Mouse (Mus musculus) embryonic facial prominence, embryonic 15.5 days (tissue): ENCODE results near the gene Zdhhc20. TPM values are rescaled to one million over a fixed set of nuclear protein-coding genes. Genes with fewer than 3 reads are reported as not detected.
A peak's percentile ranks its signal among the peaks of the same experiment; 100 is the strongest.
"Not testable (repeated sequence)": the region's sequence is repeated elsewhere in the genome, so short reads cannot be mapped to it uniquely, and the experiment has no call there.

ENCODE experiments used
- ATAC-seq: fragments of 200-750 bp; cut with Nextera tagmentation; 2 replicates; pipeline ENCODE4 v1.8.0; 2017; ENCODE audit warnings: low read depth, moderate TSS enrichment; ENCODE audit not compliant: insufficient number of reproducible peaks, low FRiP score, low TSS enrichment
- H3K27ac ChIP-seq: fragments of 300-500 bp; sonication (generic); replicated peaks from 2 replicates; pipeline ENCODE4 v1.5.1; 2015; ENCODE audit warnings: mild to moderate bottlenecking, inconsistent platforms
- H3K27me3 ChIP-seq: fragments of 300-500 bp; sonication (generic); 2 replicates; pipeline ENCODE4 v1.6.1; 2015; ENCODE audit warnings: inconsistent platforms
- H3K36me3 ChIP-seq: fragments of 300-500 bp; sonication (generic); 2 replicates; pipeline ENCODE4 v1.6.1; 2015; ENCODE audit warnings: mild to moderate bottlenecking, inconsistent platforms
- H3K4me1 ChIP-seq: fragments of 300-500 bp; sonication (generic); 2 replicates; pipeline ENCODE4 v1.6.1; 2015; ENCODE audit warnings: inconsistent platforms
- H3K4me2 ChIP-seq: fragments of 300-500 bp; sonication (generic); replicated peaks from 2 replicates; pipeline ENCODE4 v1.6.1; 2015; ENCODE audit warnings: mild to moderate bottlenecking, inconsistent platforms
- H3K4me3 ChIP-seq: fragments of 300-500 bp; sonication (generic); replicated peaks from 2 replicates; pipeline ENCODE4 v1.5.1; 2015; ENCODE audit warnings: mild to moderate bottlenecking, inconsistent platforms
- H3K9ac ChIP-seq: fragments of 300-500 bp; sonication (generic); 2 replicates; pipeline ENCODE4 v1.6.1; 2015; ENCODE audit warnings: inconsistent platforms
- H3K9me3 ChIP-seq: fragments of 300-500 bp; sonication (generic); replicated peaks from 2 replicates; pipeline ENCODE4 v1.6.1; 2016; ENCODE audit warnings: inconsistent platforms
- WGBS: fragments of 180-500 bp; shearing (Covaris S2); methylation state at CpG from one replicate; pipeline ENCODE4 v1.1.7; 2015; 5-methylcytosine and 5-hydroxymethylcytosine counted together
- polyA plus RNA-seq: library from polyadenylated mRNA; unstranded; fragments of >200 nt; fragmentation: Nextera tagmentation; extraction: Ambion mirVana; gene quantifications from 2 replicates; pipeline ENCODE4 v1.2.1, GENCODE M21; 2015

Zdhhc20 gene
- polyA plus RNA-seq, 1 experiment from 2014 or later = 71.2 TPM

DNA sequence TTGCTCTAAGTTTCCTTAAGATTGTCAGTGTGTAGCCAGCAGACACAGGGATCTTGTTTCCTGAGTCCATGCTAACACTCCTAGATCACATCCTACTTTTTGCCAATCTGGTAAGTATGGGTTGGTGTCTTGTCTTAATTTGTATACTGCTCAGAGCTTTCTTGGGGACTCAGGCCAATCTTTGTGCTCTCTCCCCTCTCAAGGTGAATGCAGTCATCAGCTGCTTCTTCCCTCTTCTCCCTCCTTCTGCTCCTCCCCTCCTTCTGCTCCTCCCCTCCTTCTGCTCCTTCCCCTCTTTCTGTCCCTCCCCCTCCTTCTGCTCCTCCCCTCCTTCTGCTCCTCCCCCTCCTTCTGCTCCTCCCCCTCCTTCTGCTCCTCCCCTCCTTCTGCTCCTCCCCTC lies 21.7 kb upstream of the Zdhhc20 start:
- not testable (repeated sequence) for ATAC-seq, H3K9me3 ChIP-seq, H3K4me1 ChIP-seq, H3K9ac ChIP-seq, H3K4me2 ChIP-seq, H3K27me3 ChIP-seq, H3K27ac ChIP-seq, H3K4me3 ChIP-seq
- H3K36me3 ChIP-seq = peaks cover 12% of the 10 kb centered on the region; the same call in 1 of the 2 replicates

DNA sequence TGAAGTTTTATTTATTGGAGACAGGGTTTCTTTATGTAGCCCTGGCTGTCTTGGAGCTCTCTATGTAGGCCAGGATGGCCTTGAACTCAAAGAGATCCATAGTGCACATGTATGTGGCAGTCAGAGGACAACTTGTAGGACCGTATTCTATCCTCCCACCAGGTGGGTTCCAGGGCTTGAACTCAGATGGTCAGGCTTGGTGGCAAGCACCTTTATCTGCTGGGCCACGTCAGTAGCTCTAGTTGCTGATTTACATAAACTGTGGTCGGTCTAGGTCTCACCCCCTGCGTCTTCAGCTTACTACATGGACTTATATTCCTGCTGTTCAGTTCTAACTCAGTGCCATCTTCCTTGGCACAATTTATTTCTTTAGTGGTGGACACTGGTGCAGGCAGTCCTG lies 21.2 kb upstream of the Zdhhc20 start:
- 76% methylated on average over 4 of the region's 4 CpGs for WGBS
- H3K9ac ChIP-seq = no peak overlapping the region
- H3K36me3 ChIP-seq = peaks cover 10% of the 10 kb centered on the region; the same call in 1 of the 2 replicates
- no peak for ATAC-seq
- H3K27ac ChIP-seq = no peak overlapping the region
- H3K9me3 ChIP-seq = no peaks in the 10 kb centered on the region
- no peaks in the 10 kb centered on the region for H3K27me3 ChIP-seq
- H3K4me3 ChIP-seq = no peak overlapping the region
- H3K4me1 ChIP-seq = 0 out of 2 replicates have a peak, but pooled peaks cover 4% of the 10 kb centered on the region
- no peak overlapping the region for H3K4me2 ChIP-seq

DNA sequence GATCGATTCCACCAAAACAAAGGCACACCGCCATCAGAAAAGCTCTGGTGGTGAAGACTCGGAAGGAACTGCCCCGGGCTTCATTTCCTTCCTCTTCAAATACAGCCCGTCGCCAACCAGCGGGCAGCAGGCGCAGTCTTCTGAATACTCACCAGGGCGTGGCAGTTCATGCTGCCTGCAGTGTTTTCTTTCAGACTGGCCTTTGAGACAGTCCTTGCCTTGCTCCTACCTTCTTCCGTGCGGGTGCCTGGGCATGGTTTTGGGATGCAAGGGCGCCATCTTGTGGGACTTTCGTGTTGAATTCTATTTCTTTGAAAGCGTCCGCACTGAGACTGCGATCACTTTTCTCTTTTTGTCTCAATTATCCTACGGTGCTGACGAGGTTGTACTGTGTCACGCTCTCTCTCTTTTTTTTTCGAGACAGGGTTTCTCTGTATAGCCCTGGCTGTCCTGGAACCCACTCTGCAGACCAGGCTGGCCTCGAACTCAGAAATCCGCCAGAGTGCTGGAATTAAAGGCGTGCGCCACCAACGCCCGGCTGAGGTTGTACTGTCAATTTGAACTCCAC lies 20.5 kb upstream of the Zdhhc20 start:
- Histone ChIP-seq H3K27ac (no peak overlapping the region), H3K9ac (peak overlapping the region; percentile 29), H3K27me3 (no peaks in the 10 kb centered on the region), H3K4me3 (peak overlapping the region; percentile 38), H3K4me2 (peak overlapping the region; percentile 52), H3K9me3 (no peaks in the 10 kb centered on the region), H3K4me1 (0 out of 2 replicates have a peak, but pooled peaks cover 4% of the 10 kb centered on the region), H3K36me3 (peaks cover 2% of the 10 kb centered on the region; the same call in 1 of the 2 replicates)
- 19% methylated on average over 26 of the region's 26 CpGs for WGBS
- peak; percentile 83 for ATAC-seq

DNA sequence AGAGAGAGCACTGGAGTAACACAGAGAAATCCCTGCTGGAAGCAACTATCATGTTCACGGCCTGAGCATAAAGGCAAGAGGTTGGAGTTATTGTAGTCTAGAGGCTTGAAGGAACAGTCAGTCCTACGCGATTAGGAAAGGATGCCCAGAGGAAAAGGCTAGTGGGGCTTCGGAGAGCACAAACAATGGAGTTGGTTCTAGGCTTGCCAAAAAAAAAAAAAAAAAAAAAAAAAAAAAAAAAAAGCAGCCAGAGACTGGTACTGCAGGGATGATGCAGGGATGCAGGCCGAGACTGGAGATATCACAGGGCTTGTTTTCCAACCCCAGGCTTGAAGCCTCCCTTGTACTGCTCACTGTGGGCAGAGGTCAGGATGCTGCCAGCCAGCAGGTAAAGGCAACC lies 19.2 kb upstream of the Zdhhc20 start:
- H3K27me3 ChIP-seq = no peaks in the 10 kb centered on the region
- H3K36me3 ChIP-seq = no peaks in the 10 kb centered on the region
- ATAC-seq = peak; percentile 29; the same call in 1 of the 2 replicates
- H3K4me3 ChIP-seq = no peak overlapping the region
- no peaks in the 10 kb centered on the region for H3K9me3 ChIP-seq
- H3K4me2 ChIP-seq = no peak overlapping the region
- H3K9ac ChIP-seq = no peak overlapping the region
- 0 out of 2 replicates have a peak, but pooled peaks cover 4% of the 10 kb centered on the region for H3K4me1 ChIP-seq
- H3K27ac ChIP-seq = no peak overlapping the region
- 74% methylated on average over 5 of the region's 5 CpGs for WGBS

GRCm38 (mm10) chr14:57908431-57908830 lies 18.4 kb upstream of the Zdhhc20 start:
- WGBS = 64% methylated on average over 2 of the region's 2 CpGs

DNA sequence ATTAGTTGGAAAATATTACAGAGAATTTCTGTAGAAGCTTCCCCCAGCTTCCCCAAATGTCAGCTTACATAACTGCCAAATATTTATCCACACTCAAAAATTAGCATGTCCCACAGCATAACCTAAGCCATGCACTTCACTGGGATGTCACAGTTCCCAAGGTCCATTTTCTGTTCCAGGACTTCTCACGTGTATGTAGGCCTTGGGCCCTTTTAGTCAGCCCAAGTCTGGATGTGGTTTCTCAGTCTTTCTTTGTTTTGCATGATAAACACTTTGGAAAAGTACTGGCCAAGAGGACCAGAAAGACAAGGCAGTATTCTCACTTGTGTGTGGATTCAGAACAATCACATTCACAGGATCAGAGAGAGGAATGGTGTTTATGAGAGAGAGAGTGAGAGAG lies 11.9 kb upstream of the Zdhhc20 start:
- Histone ChIP-seq H3K4me2 (no peak overlapping the region), H3K4me3 (no peak overlapping the region), H3K36me3 (no peaks in the 10 kb centered on the region), H3K9ac (no peak overlapping the region), H3K27ac (no peak overlapping the region), H3K4me1 (no peaks in the 10 kb centered on the region), H3K9me3 (no peaks in the 10 kb centered on the region), H3K27me3 (no peaks in the 10 kb centered on the region)
- ATAC-seq = no peak
- 80% methylated on average over 1 of the region's 1 CpGs for WGBS

More at GRCm38 (mm10) chr14:57908431-57908830, 18.4 kb upstream of the Zdhhc20 start:
- no peak overlapping the region for H3K4me3 ChIP-seq
- no peak overlapping the region for H3K9ac ChIP-seq
- H3K36me3 ChIP-seq = no peaks in the 10 kb centered on the region
- H3K27ac ChIP-seq = no peak overlapping the region
- no peak for ATAC-seq
- no peaks in the 10 kb centered on the region for H3K27me3 ChIP-seq
- H3K4me2 ChIP-seq = no peak overlapping the region
- 0 out of 2 replicates have a peak, but pooled peaks cover 4% of the 10 kb centered on the region for H3K4me1 ChIP-seq
- no peaks in the 10 kb centered on the region for H3K9me3 ChIP-seq

DNA sequence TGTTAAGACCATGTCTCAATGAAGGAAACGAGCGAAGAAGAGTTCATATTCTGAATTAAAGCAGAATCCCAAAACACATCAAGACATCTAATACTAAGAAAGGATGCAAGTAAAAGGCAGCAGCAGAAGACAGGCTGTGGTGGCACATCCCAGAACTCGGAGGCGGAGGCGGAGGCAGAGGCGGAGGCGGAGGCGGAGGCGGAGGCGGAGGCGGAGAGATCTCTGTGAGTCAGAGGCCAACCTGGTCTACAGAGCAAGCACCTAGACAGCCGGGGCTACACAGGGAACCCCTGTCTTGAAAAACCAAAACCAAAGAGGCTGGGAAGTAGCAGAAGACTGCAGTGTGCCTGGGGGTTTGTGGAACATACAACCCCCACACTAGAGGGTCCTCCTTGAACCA lies 6.8 kb upstream of the Zdhhc20 start:
- Histone ChIP-seq H3K27me3 (no peaks in the 10 kb centered on the region), H3K36me3 (no peaks in the 10 kb centered on the region), H3K4me2 (no peak overlapping the region), H3K27ac (no peak overlapping the region), H3K9me3 (no peaks in the 10 kb centered on the region), H3K4me3 (no peak overlapping the region), H3K4me1 (no peaks in the 10 kb centered on the region), H3K9ac (no peak overlapping the region)
- 94% methylated on average over 12 of the region's 12 CpGs for WGBS
- ATAC-seq = no peak

DNA sequence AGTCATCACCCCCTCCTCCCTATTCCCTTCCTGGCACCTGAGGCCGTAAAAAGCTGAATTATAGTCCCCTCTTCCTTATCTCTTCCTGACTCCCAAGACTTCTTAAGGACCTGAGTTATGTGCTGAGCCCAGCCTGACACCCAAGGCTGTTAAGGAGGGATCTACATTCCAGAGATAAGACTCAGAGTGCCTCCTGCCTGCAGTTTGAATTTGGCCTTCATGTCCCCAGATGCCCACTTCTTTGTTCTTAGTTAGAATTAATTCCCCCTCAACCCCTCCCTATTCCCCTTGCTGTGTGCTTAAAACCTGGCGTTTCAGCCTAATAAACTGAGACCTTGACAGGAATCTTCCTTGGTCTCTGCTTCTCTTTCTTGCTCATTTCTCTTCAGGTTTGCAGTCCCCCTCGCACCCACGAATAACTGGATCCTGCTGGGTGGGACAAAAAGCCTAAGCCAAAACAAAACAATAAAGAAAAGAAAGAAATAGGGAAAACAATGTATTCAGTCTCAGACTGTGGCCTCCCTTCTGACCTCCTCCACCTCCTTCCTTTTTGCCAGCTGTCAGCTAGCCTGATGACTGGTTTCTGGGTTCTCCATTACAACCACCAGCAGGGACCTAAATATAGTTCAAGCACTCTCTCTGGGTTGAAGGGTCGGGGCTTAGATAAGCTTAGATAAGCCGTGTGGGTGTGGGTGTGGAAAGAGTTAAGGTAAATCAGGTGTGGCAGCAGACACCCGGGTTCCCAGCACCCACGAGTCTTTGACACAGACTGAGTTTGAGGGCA lies 6.2 kb upstream of the Zdhhc20 start:
- not testable (repeated sequence) for H3K4me1 ChIP-seq, H3K36me3 ChIP-seq, H3K9me3 ChIP-seq, ATAC-seq, H3K4me3 ChIP-seq, H3K9ac ChIP-seq, H3K27ac ChIP-seq, H3K27me3 ChIP-seq, H3K4me2 ChIP-seq
- 72% methylated on average over 8 of the region's 8 CpGs for WGBS

DNA sequence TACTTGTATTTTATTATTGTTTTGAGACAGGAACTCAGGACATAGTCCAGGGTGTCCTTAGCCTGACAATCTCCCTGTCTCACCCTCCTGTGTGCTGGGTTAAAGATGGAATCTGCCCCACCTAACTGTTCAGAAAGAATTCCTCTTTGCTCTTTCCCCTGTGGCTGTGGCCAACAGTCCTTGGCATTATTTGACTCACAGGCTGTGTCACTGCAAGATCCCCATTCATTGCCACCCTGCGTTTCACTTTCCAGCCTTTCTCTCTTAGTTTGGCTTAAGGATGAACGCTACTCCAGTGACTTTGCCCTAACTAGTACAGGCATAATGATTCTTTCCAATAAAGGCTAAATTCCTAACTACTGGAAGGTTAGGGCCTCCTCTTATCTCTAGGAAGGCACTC lies 4.3 kb upstream of the Zdhhc20 start:
- Histone ChIP-seq H3K9ac (no peak overlapping the region), H3K4me1 (no peaks in the 10 kb centered on the region), H3K9me3 (no peaks in the 10 kb centered on the region), H3K27ac (no peak overlapping the region), H3K4me2 (no peak overlapping the region), H3K27me3 (no peaks in the 10 kb centered on the region), H3K36me3 (no peaks in the 10 kb centered on the region), H3K4me3 (no peak overlapping the region)
- 87% methylated on average over 2 of the region's 2 CpGs for WGBS
- ATAC-seq = no peak

GRCm38 (mm10) chr14:57892961-57893360 lies 2.9 kb upstream of the Zdhhc20 start:
- WGBS = 97% methylated on average over 1 of the region's 1 CpGs

GRCm38 (mm10) chr14:57889541-57890010 lies 500 bp downstream of the Zdhhc20 start:
- 0% methylated on average over 37 of the region's 37 CpGs for WGBS
- ATAC-seq = peak; percentile 26
- Histone ChIP-seq H3K4me3 (peak overlapping the region; percentile 93), H3K9me3 (no peaks in the 10 kb centered on the region), H3K9ac (peak overlapping the region; percentile 89), H3K27me3 (no peaks in the 10 kb centered on the region), H3K36me3 (no peaks in the 10 kb centered on the region), H3K4me1 (peaks cover 13% of the 10 kb centered on the region), H3K27ac (peak overlapping the region; percentile 88), H3K4me2 (peak overlapping the region; percentile 53)

More at GRCm38 (mm10) chr14:57892961-57893360, 2.9 kb upstream of the Zdhhc20 start:
- no peak overlapping the region for H3K4me3 ChIP-seq
- H3K4me1 ChIP-seq = peaks cover 8% of the 10 kb centered on the region
- no peaks in the 10 kb centered on the region for H3K9me3 ChIP-seq
- H3K36me3 ChIP-seq = no peaks in the 10 kb centered on the region
- no peaks in the 10 kb centered on the region for H3K27me3 ChIP-seq
- no peak overlapping the region for H3K27ac ChIP-seq
- H3K9ac ChIP-seq = no peak overlapping the region
- no peak overlapping the region for H3K4me2 ChIP-seq
- no peak for ATAC-seq
